22 mouse cellular contexts compared by ENCODE assay signal in the genomic region with DNA sequence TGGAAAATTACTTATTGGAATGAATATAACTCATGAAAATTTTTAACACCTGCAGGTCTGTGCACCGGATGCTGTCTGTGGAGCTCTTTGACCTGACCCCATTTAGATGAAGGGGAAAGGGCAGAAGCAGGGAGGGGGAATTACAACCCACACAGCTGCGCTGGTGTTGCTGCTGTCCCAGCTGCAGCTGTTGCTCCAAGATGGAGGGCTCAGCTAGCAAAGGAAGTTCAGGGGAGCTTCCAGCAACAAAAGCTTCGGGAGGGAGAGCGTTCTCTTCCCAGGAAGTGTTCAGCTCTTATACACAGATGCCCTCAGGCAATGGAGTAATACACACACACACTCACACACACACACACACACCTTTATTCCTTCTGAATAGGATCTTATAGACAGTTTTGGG.
DNase-seq lines count a peak whose midpoint lies in the region; ATAC-seq and TF ChIP-seq lines count a peak whose summit lies in the region.
"Had no signal": no experiment of that assay in that cellular context is flagged by ENCODE, and none has a peak within 500 bp of the region (broad histone marks: within the 10 kb centered on the region; RNA-seq: fewer than 3 reads in every experiment).

No protein-coding gene starts in this region.

- DNase-seq in A20 (ENCODE audit: low read depth, low spot score): peak; percentile 79
- peak; percentile 59 for DNase-seq in embryonic facial prominence, embryonic 10.5 days (ENCODE audit: low spot score)
- peak; percentile 4 for DNase-seq in limb, embryonic 14.5 days (ENCODE audit: low spot score)
- DNase-seq in thymus, postnatal 10 days (ENCODE audit: low spot score in 2 of 2): peak; percentile 51 to 65
- no peak for DNase-seq in right cerebral cortex, adult 2 months (ENCODE audit: low spot score in 2 of 2)
- no peak for DNase-seq in B cell, adult 2 months
- no peak for DNase-seq in heart, adult 18-20 months
- DNase-seq: cerebellum, adult 11-12 months; cerebellum, postnatal 25 days; gastrocnemius, adult 2 months; kidney, adult 11 months; kidney, postnatal 4 days; layer of hippocampus, adult 9-11 months; lung, postnatal 4 days; right cerebral cortex, adult 18-20 months had no signal

- H3K9ac ChIP-seq in limb, embryonic 14.5 days (ENCODE audit: low read depth, low read length, severe bottlenecking): no peak overlapping the region
- H3K9ac ChIP-seq: embryonic facial prominence, embryonic 12.5 days; midbrain, embryonic 15.5 days; neural tube, embryonic 13.5 days; stomach, embryonic 15.5 days had no signal

- 25% methylated on average over 4 of the region's 4 CpGs for WGBS in embryonic facial prominence, embryonic 10.5 days
- WGBS in limb, embryonic 14.5 days: 18% methylated on average over 4 of the region's 4 CpGs

- TF ChIP-seq POLR2A in limb, embryonic 14.5 days (IDR thresholded peaks at IDR 0.05; ENCODE audit: borderline replicate concordance, extremely low read depth, insufficient read depth, insufficient read length): no peak

- no peak for ATAC-seq in limb, embryonic 14.5 days (ENCODE audit: low FRiP score, low read depth)
- ATAC-seq in granulocyte monocyte progenitor cell, adult 5-6 weeks (replicated peaks; ENCODE audit: poor library complexity, severe bottlenecking): no peak
- ATAC-seq: CD4-positive, CD25-positive, alpha-beta regulatory T cell, adult 4 months; midbrain, embryonic 15.5 days had no signal

- no peak overlapping the region for H3K4me3 ChIP-seq in embryonic facial prominence, embryonic 10.5 days
- no peak overlapping the region for H3K4me3 ChIP-seq in limb, embryonic 14.5 days (replicated peaks; ENCODE audit: low read length)
- H3K4me3 ChIP-seq: embryonic facial prominence, embryonic 12.5 days; gastrocnemius, adult 2 months; midbrain, embryonic 15.5 days; neural tube, embryonic 13.5 days; stomach, embryonic 15.5 days had no signal

- H3K4me2 ChIP-seq in limb, embryonic 14.5 days (replicated peaks; ENCODE audit: low read depth, low read length, severe bottlenecking): no peak overlapping the region
- H3K4me2 ChIP-seq: embryonic facial prominence, embryonic 12.5 days; heart, embryonic 11.5 days; midbrain, embryonic 15.5 days; neural tube, embryonic 13.5 days; stomach, embryonic 15.5 days had no signal

- peaks cover 7% of the 10 kb centered on the region for H3K4me1 ChIP-seq in embryonic facial prominence, embryonic 10.5 days
- H3K4me1 ChIP-seq in limb, embryonic 14.5 days (ENCODE audit: control insufficient read depth, insufficient read depth, low read length): no peaks in the 10 kb centered on the region
- H3K4me1 ChIP-seq: embryonic facial prominence, embryonic 12.5 days; midbrain, embryonic 15.5 days; neural tube, embryonic 13.5 days; stomach, embryonic 15.5 days had no signal

- H3K36me3 ChIP-seq in embryonic facial prominence, embryonic 10.5 days (replicated peaks): no peaks in the 10 kb centered on the region
- H3K36me3 ChIP-seq in limb, embryonic 14.5 days (ENCODE audit: control insufficient read depth, insufficient read depth, low read length): no peaks in the 10 kb centered on the region
- H3K36me3 ChIP-seq: embryonic facial prominence, embryonic 12.5 days; midbrain, embryonic 15.5 days; neural tube, embryonic 13.5 days; stomach, embryonic 15.5 days had no signal

- H3K9me3 ChIP-seq in embryonic facial prominence, embryonic 10.5 days: no peaks in the 10 kb centered on the region
- H3K9me3 ChIP-seq in limb, embryonic 14.5 days (ENCODE audit: control insufficient read depth, low read length): no peaks in the 10 kb centered on the region
- H3K9me3 ChIP-seq: embryonic facial prominence, embryonic 12.5 days; midbrain, embryonic 15.5 days; neural tube, embryonic 13.5 days; stomach, embryonic 15.5 days had no signal

- H3K27me3 ChIP-seq in embryonic facial prominence, embryonic 10.5 days (replicated peaks; ENCODE audit: low read depth, poor library complexity, severe bottlenecking): no peaks in the 10 kb centered on the region
- H3K27me3 ChIP-seq in limb, embryonic 14.5 days (ENCODE audit: control insufficient read depth, insufficient read depth, low read length): no peaks in the 10 kb centered on the region
- H3K27me3 ChIP-seq: embryonic facial prominence, embryonic 12.5 days; midbrain, embryonic 15.5 days; neural tube, embryonic 13.5 days; stomach, embryonic 15.5 days had no signal

- H3K27ac ChIP-seq in embryonic facial prominence, embryonic 10.5 days (replicated peaks): no peak overlapping the region
- H3K27ac ChIP-seq in limb, embryonic 14.5 days (replicated peaks; ENCODE audit: low read depth, low read length): no peak overlapping the region
- H3K27ac ChIP-seq: embryonic facial prominence, embryonic 12.5 days; gastrocnemius, adult 2 months; midbrain, embryonic 15.5 days; neural tube, embryonic 13.5 days; stomach, embryonic 15.5 days had no signal

Comparison
In these comparisons a context has a peak if more than half of its experiments do, and no peak if none do; other contexts are left out.
1. DNase-seq: peak in A20 (single experiment), embryonic facial prominence, embryonic 10.5 days (single experiment), limb, embryonic 14.5 days (single experiment) and thymus, postnatal 10 days (2 of 2); none in right cerebral cortex, adult 2 months (0 of 2), B cell, adult 2 months (0 of 2) and heart, adult 18-20 months (0 of 2).